In genomic region chr11:51942602-51943499, GRCm38 (mm10) we compare ENCODE assay signal across 10 mouse cellular contexts. TPM values are rescaled to one million over a fixed set of nuclear protein-coding genes. Genes with fewer than 3 reads are reported as not detected.
A peak's percentile ranks its signal among the peaks of the same experiment; 100 is the strongest.
DNase-seq lines count a peak whose midpoint lies in the region; ATAC-seq lines count a peak whose summit lies in the region.
"Had no signal": no experiment of that assay in that cellular context is flagged by ENCODE, and none has a peak within 500 bp of the region (broad histone marks: within the 10 kb centered on the region; RNA-seq: fewer than 3 reads in every experiment).

No protein-coding gene starts in this region.

- no peaks in the 10 kb centered on the region for H3K9me3 ChIP-seq in heart, embryonic 14.5 days (ENCODE audit: control insufficient read depth, low read length)
- no peaks in the 10 kb centered on the region for H3K9me3 ChIP-seq in embryonic facial prominence, embryonic 11.5 days (replicated peaks; ENCODE audit: control insufficient read depth, low read length)
- H3K9me3 ChIP-seq in hindbrain, embryonic 12.5 days (replicated peaks) = no peaks in the 10 kb centered on the region
- no peaks in the 10 kb centered on the region for H3K9me3 ChIP-seq in kidney, embryonic 15.5 days (replicated peaks)

- peak overlapping the region; percentile 30; the same call in 1 of the 2 replicates for H3K9ac ChIP-seq in heart, embryonic 14.5 days (ENCODE audit: low read length)
- H3K9ac ChIP-seq in embryonic facial prominence, embryonic 11.5 days (replicated peaks; ENCODE audit: low read length) = no peak overlapping the region
- H3K9ac ChIP-seq in hindbrain, embryonic 12.5 days = peak overlapping the region; percentile 36; the same call in 1 of the 2 replicates
- no peak overlapping the region for H3K9ac ChIP-seq in kidney, embryonic 15.5 days

- WGBS in heart, embryonic 14.5 days = 64% methylated on average over 15 of the region's 15 CpGs
- WGBS in embryonic facial prominence, embryonic 11.5 days = 57% methylated on average over 15 of the region's 15 CpGs
- 47% methylated on average over 15 of the region's 15 CpGs for WGBS in hindbrain, embryonic 12.5 days
- 60% methylated on average over 15 of the region's 15 CpGs for WGBS in kidney, embryonic 15.5 days

- H3K36me3 ChIP-seq in heart, embryonic 14.5 days (ENCODE audit: control insufficient read depth, insufficient read depth, low read length) = no peaks in the 10 kb centered on the region
- H3K36me3 ChIP-seq in embryonic facial prominence, embryonic 11.5 days (replicated peaks; ENCODE audit: control insufficient read depth, insufficient read depth, low read depth, low read length) = no peaks in the 10 kb centered on the region
- H3K36me3 ChIP-seq in hindbrain, embryonic 12.5 days = no peaks in the 10 kb centered on the region
- H3K36me3 ChIP-seq in kidney, embryonic 15.5 days = no peaks in the 10 kb centered on the region

- no peak for DNase-seq in heart, adult 11 months
- DNase-seq in embryonic facial prominence, embryonic 11.5 days (ENCODE audit: low spot score) = peak; percentile 64
- DNase-seq in right cerebral cortex, adult 2 months (ENCODE audit: low spot score in 2 of 2) = peak; percentile 26 to 40
- no peak for DNase-seq in kidney, adult 9 months
- DNase-seq in embryo, embryonic 10.5 days (ENCODE audit: low spot score) = no peak
- DNase-seq: adrenal gland, adult 2 months had no signal

- H3K4me2 ChIP-seq in heart, embryonic 14.5 days (ENCODE audit: low read length) = no peak overlapping the region
- H3K4me2 ChIP-seq in embryonic facial prominence, embryonic 11.5 days (ENCODE audit: low read depth, low read length) = no peak overlapping the region
- H3K4me2 ChIP-seq in hindbrain, embryonic 12.5 days (replicated peaks) = peak overlapping the region; percentile 20
- no peak overlapping the region for H3K4me2 ChIP-seq in kidney, embryonic 15.5 days

- no peak for ATAC-seq in heart, embryonic 14.5 days (ENCODE audit: insufficient number of reproducible peaks, insufficient read depth, low FRiP score, low read depth)
- ATAC-seq in embryonic facial prominence, embryonic 11.5 days (replicated peaks; ENCODE audit: insufficient number of reproducible peaks, low FRiP score, low TSS enrichment, low read depth) = 0 out of 2 replicates have a peak, but pooled peaks have one; percentile 48
- ATAC-seq in hindbrain, embryonic 12.5 days (ENCODE audit: low FRiP score) = 0 out of 2 replicates have a peak, but pooled peaks have one; percentile 29
- ATAC-seq in kidney, embryonic 15.5 days (replicated peaks; ENCODE audit: low FRiP score) = no peak

- H3K4me1 ChIP-seq in heart, embryonic 14.5 days (ENCODE audit: control insufficient read depth in 2 of 2, insufficient read depth in 2 of 2, low read length in 2 of 2) = peaks cover 13 to 23% of the 10 kb centered on the region in 2 experiments
- no peaks in the 10 kb centered on the region; the same call in none of the 2 replicates for H3K4me1 ChIP-seq in embryonic facial prominence, embryonic 11.5 days (ENCODE audit: control insufficient read depth, insufficient read depth, low read length)
- peaks cover 13% of the 10 kb centered on the region for H3K4me1 ChIP-seq in hindbrain, embryonic 12.5 days
- peaks cover 11% of the 10 kb centered on the region; the same call in 1 of the 2 replicates for H3K4me1 ChIP-seq in kidney, embryonic 15.5 days

- no peaks in the 10 kb centered on the region; the same call in 1 of the 2 replicates for H3K27me3 ChIP-seq in heart, embryonic 14.5 days (ENCODE audit: control insufficient read depth, insufficient read depth, low read length)
- H3K27me3 ChIP-seq in embryonic facial prominence, embryonic 11.5 days (ENCODE audit: control insufficient read depth, insufficient read depth, low read length) = no peaks in the 10 kb centered on the region
- H3K27me3 ChIP-seq in hindbrain, embryonic 12.5 days = no peaks in the 10 kb centered on the region
- 0 out of 2 replicates have a peak, but pooled peaks cover 5% of the 10 kb centered on the region for H3K27me3 ChIP-seq in kidney, embryonic 15.5 days

- no peak overlapping the region for H3K27ac ChIP-seq in heart, embryonic 14.5 days (replicated peaks in 1 of 2; ENCODE audit: control insufficient read depth in 1 of 2, insufficient read depth in 1 of 2, low read depth in 2 of 2, low read length in 2 of 2)
- no peak overlapping the region for H3K27ac ChIP-seq in embryonic facial prominence, embryonic 11.5 days (replicated peaks; ENCODE audit: low read depth, low read length)
- H3K27ac ChIP-seq in hindbrain, embryonic 12.5 days = peak overlapping the region; percentile 23; the same call in 1 of the 2 replicates
- H3K27ac ChIP-seq in kidney, embryonic 15.5 days = no peak overlapping the region

- no peak overlapping the region for H3K4me3 ChIP-seq in heart, embryonic 14.5 days (ENCODE audit: control insufficient read depth in 1 of 2, insufficient read depth in 1 of 2, low read depth in 1 of 2, low read length in 2 of 2)
- H3K4me3 ChIP-seq in embryonic facial prominence, embryonic 11.5 days (ENCODE audit: low read depth, low read length) = no peak overlapping the region
- no peak overlapping the region for H3K4me3 ChIP-seq in hindbrain, embryonic 12.5 days
- H3K4me3 ChIP-seq in kidney, embryonic 15.5 days (replicated peaks) = no peak overlapping the region
- H3K4me3 ChIP-seq: erythroblast, embryonic 14.5 days had no signal

RNA-seq across cellular contexts. Expression of gene Cdkn2aipnl, which starts 24.6 kb away (rescaled TPM):
- 68.5 and 69.3 TPM in 2 replicates for polyA plus RNA-seq in heart, embryonic 14.5 days (2014; fragmentation: Nextera tagmentation; extraction: Ambion mirVana)
- polyA plus RNA-seq in embryonic facial prominence, embryonic 11.5 days (2014; fragmentation: Nextera tagmentation; extraction: Ambion mirVana) = 142 and 147 TPM in 2 replicates
- polyA plus RNA-seq in hindbrain, embryonic 12.5 days (2016; fragmentation: Nextera tagmentation; extraction: Ambion mirVana) = 106 and 107 TPM in 2 replicates
- polyA plus RNA-seq in kidney, embryonic 15.5 days (2015; fragmentation: Nextera tagmentation; extraction: Ambion mirVana) = 95.7 and 96.9 TPM in 2 replicates

RNA-seq across cellular contexts. Expression of gene Ube2b, which starts 57.7 kb away (rescaled TPM):
- polyA plus RNA-seq in heart, embryonic 14.5 days (2014; fragmentation: Nextera tagmentation; extraction: Ambion mirVana) = 187 and 193 TPM in 2 replicates
- polyA plus RNA-seq in embryonic facial prominence, embryonic 11.5 days (2014; fragmentation: Nextera tagmentation; extraction: Ambion mirVana) = 178 and 192 TPM in 2 replicates
- 228 and 245 TPM in 2 replicates for polyA plus RNA-seq in hindbrain, embryonic 12.5 days (2016; fragmentation: Nextera tagmentation; extraction: Ambion mirVana)
- polyA plus RNA-seq in kidney, embryonic 15.5 days (2015; fragmentation: Nextera tagmentation; extraction: Ambion mirVana) = 211 and 228 TPM in 2 replicates

Comparison
In these comparisons a context has a peak if more than half of its experiments do, and no peak if none do; other contexts are left out.
1. ATAC-seq: peak in embryonic facial prominence, embryonic 11.5 days (single experiment) and hindbrain, embryonic 12.5 days (single experiment); none in heart, embryonic 14.5 days (single experiment) and kidney, embryonic 15.5 days (single experiment).
2. H3K9ac ChIP-seq: peak in heart, embryonic 14.5 days (single experiment) and hindbrain, embryonic 12.5 days (single experiment); none in embryonic facial prominence, embryonic 11.5 days (single experiment) and kidney, embryonic 15.5 days (single experiment).
3. DNase-seq: peak in embryonic facial prominence, embryonic 11.5 days (single experiment) and right cerebral cortex, adult 2 months (2 of 2); none in heart, adult 11 months (single experiment), kidney, adult 9 months (single experiment) and embryo, embryonic 10.5 days (single experiment).